Mouse (Mus musculus) liver, embryonic 14.5 days (tissue): ENCODE measurements around the gene Stard7. TPM values are rescaled to one million over a fixed set of nuclear protein-coding genes. Genes with fewer than 3 reads are reported as not detected.
A peak's percentile ranks its signal among the peaks of the same experiment; 100 is the strongest.

Experiments
- ATAC-seq: fragments of 200-750 bp; cut with Nextera tagmentation; 2 replicates; pipeline ENCODE4 v1.8.0; 2017; ENCODE audit warnings: moderate number of reproducible peaks, mild to moderate bottlenecking, moderate library complexity; ENCODE audit not compliant: insufficient read depth
- DNase-seq, 3 experiments: peaks; one replicate each; pipeline ENCODE4 v3.0.0-alpha.2; 2012 to 2013; ENCODE audit warnings: low read depth in 3 of 3, low spot score in 3 of 3
- H3K27ac ChIP-seq: fragments of 300-500 bp; sonication (generic); 2 replicates; pipeline ENCODE4 v1.5.1; 2014; ENCODE audit warnings: moderate library complexity, mild to moderate bottlenecking, control low read depth, inconsistent platforms
- H3K27me3 ChIP-seq: fragments of 300-500 bp; sonication (generic); 2 replicates; pipeline ENCODE4 v1.6.1; 2014; ENCODE audit warnings: mild to moderate bottlenecking, low read length, moderate library complexity; ENCODE audit not compliant: control insufficient read depth, insufficient read depth
- H3K36me3 ChIP-seq: fragments of 300-500 bp; sonication (generic); replicated peaks from 2 replicates; pipeline ENCODE4 v1.6.1; 2014; ENCODE audit warnings: low read depth; ENCODE audit not compliant: control insufficient read depth, insufficient read depth
- H3K4me1 ChIP-seq, 2 experiments: fragments of 200-500 bp in 1 of 2; fragments of 300-500 bp in 1 of 2; sonication (generic) in 1 of 2; replicated peaks; 2 replicates each; pipeline ENCODE4 v1.6.1; 2012 to 2014; ENCODE audit warnings: antibody characterized with exemption in 1 of 2, inconsistent platforms in 1 of 2, low read length in 1 of 2; ENCODE audit not compliant: control insufficient read depth in 2 of 2, insufficient read depth in 2 of 2
- H3K4me2 ChIP-seq: fragments of 300-500 bp; sonication (generic); 2 replicates; pipeline ENCODE4 v1.6.1; 2014; ENCODE audit warnings: low read depth, mild to moderate bottlenecking, control low read depth, moderate library complexity
- H3K4me3 ChIP-seq, 2 experiments: fragments of 200-500 bp in 1 of 2; fragments of 300-500 bp in 1 of 2; sonication (generic) in 1 of 2; 2 replicates each; pipeline ENCODE4 v1.5.1; 2012 to 2014; ENCODE audit warnings: low read depth in 2 of 2, low read length in 2 of 2, mild to moderate bottlenecking in 2 of 2, control low read depth in 1 of 2, inconsistent platforms in 1 of 2, moderate library complexity in 1 of 2; ENCODE audit not compliant: insufficient read depth in 1 of 2
- H3K9ac ChIP-seq: fragments of 300-500 bp; sonication (generic); replicated peaks from 2 replicates; pipeline ENCODE4 v1.6.1; 2014; ENCODE audit warnings: mild to moderate bottlenecking, control low read depth, moderate library complexity
- H3K9me3 ChIP-seq: fragments of 300-500 bp; sonication (generic); 2 replicates; pipeline ENCODE4 v1.6.1; 2016; ENCODE audit warnings: low read length, mixed read lengths; ENCODE audit not compliant: control insufficient read depth
- CTCF ChIP-seq: IDR thresholded peaks from 2 replicates; pipeline ENCODE4 v1.5.1; 2016; ENCODE audit warnings: antibody characterized with exemption, low read depth, control low read depth
- EP300 ChIP-seq: IDR thresholded peaks from 2 replicates; pipeline ENCODE4 v1.6.1; 2016; ENCODE audit warnings: antibody characterized with exemption, low read depth
- WGBS: fragments of 180-500 bp; shearing (Covaris S2); extraction: QIAGEN DNeasy Blood & Tissue Kit; methylation state at CpG from one replicate; pipeline ENCODE4 v1.1.7; 2014; ENCODE audit not compliant: insufficient replicate concordance; 5-methylcytosine and 5-hydroxymethylcytosine counted together
- polyA plus RNA-seq, 2 experiments: library from polyadenylated mRNA; depleted of rRNA in 1 of 2; stranded (reverse) in 1 of 2; unstranded in 1 of 2; fragments of >200 nt; fragmentation: Nextera tagmentation in 1 of 2; extraction: Ambion mirVana in 1 of 2; gene quantifications; 2 replicates each; pipeline versions ENCODE4 v1.2.1 to v1.2.3; 2012 to 2014

Stard7 gene
- polyA plus RNA-seq, 2 experiments: 29.8 to 42.0 TPM

GRCm38 (mm10) chr2:127341159-127341558 is 71.1 kb downstream of the Stard7 start:
- no peak for DNase-seq

GRCm38 (mm10) chr2:127346334-127346733 is 76.3 kb downstream of the Stard7 start:
- peak; percentile 61 for TF ChIP-seq CTCF
- no peak for TF ChIP-seq EP300
- Histone ChIP-seq H3K4me3 (no peak overlapping the region), H3K9me3 (no peaks in the 10 kb centered on the region), H3K27ac (no peak overlapping the region), H3K4me2 (no peak overlapping the region), H3K4me1 (no peaks in the 10 kb centered on the region), H3K27me3 (no peaks in the 10 kb centered on the region), H3K36me3 (no peaks in the 10 kb centered on the region), H3K9ac (no peak overlapping the region)
- WGBS: 26% methylated on average over 1 of the region's 1 CpGs
- DNase-seq (no peak), ATAC-seq (no peak)

More at GRCm38 (mm10) chr2:127341159-127341558, 71.1 kb downstream of the Stard7 start:
- Histone ChIP-seq H3K27ac (no peak overlapping the region), H3K27me3 (peaks cover 10% of the 10 kb centered on the region), H3K9me3 (no peaks in the 10 kb centered on the region), H3K4me2 (no peak overlapping the region), H3K4me3 (no peak overlapping the region), H3K36me3 (no peaks in the 10 kb centered on the region), H3K4me1 (peaks cover 0 to 8% of the 10 kb centered on the region in 2 experiments; a peak in 3 of 4 replicates), H3K9ac (no peak overlapping the region)
- ATAC-seq: no peak
- WGBS: 2% methylated on average over 3 of the region's 3 CpGs
- TF ChIP-seq EP300 (no peak), CTCF (peak; percentile 88)

GRCm38 (mm10) chr2:127347147-127347985 is 77.3 kb downstream of the Stard7 start:
- Histone ChIP-seq H3K4me1 (no peaks in the 10 kb centered on the region), H3K27me3 (no peaks in the 10 kb centered on the region), H3K9me3 (no peaks in the 10 kb centered on the region), H3K4me3 (no peak overlapping the region), H3K27ac (no peak overlapping the region), H3K4me2 (no peak overlapping the region), H3K36me3 (no peaks in the 10 kb centered on the region), H3K9ac (no peak overlapping the region)
- WGBS: 60% methylated on average over 13 of the region's 13 CpGs
- no peak for DNase-seq
- TF ChIP-seq EP300 (no peak), CTCF (no peak)
- ATAC-seq: no peak

Other genes with a start within 250 kb of the Stard7 start
- 15.3 and 25.1 TPM in 2 replicates for gene Blvra, start 199.6 kb upstream of the Stard7 start, polyA plus RNA-seq (2012; rRNA removed)
- 63.7 and 65.1 TPM in 2 replicates for gene Blvra, start 199.6 kb upstream of the Stard7 start, polyA plus RNA-seq (2014; fragmentation: Nextera tagmentation; extraction: Ambion mirVana)
- 19.7 and 33.9 TPM in 2 replicates for gene Ncaph, start 136.3 kb upstream of the Stard7 start, polyA plus RNA-seq (2012; rRNA removed)
- gene Ncaph, start 136.3 kb upstream of the Stard7 start, polyA plus RNA-seq (2014; fragmentation: Nextera tagmentation; extraction: Ambion mirVana): 58.4 and 65.2 TPM in 2 replicates
- 7.3 and 8.0 TPM in 2 replicates for gene Itpripl1, start 126.8 kb upstream of the Stard7 start, polyA plus RNA-seq (2012; rRNA removed)
- 17.7 and 19.9 TPM in 2 replicates for gene Itpripl1, start 126.8 kb upstream of the Stard7 start, polyA plus RNA-seq (2014; fragmentation: Nextera tagmentation; extraction: Ambion mirVana)
- 0.23 and 0.57 TPM in 2 replicates for gene 1810024B03Rik, start 61.9 kb upstream of the Stard7 start, polyA plus RNA-seq (2012; rRNA removed)
- gene 1810024B03Rik, start 61.9 kb upstream of the Stard7 start, polyA plus RNA-seq (2014; fragmentation: Nextera tagmentation; extraction: Ambion mirVana): 0.81 and 0.96 TPM in 2 replicates
- 18.2 and 27.5 TPM in 2 replicates for gene Snrnp200, start 61.8 kb upstream of the Stard7 start, polyA plus RNA-seq (2012; rRNA removed)
- 28.1 and 33.3 TPM in 2 replicates for gene Snrnp200, start 61.8 kb upstream of the Stard7 start, polyA plus RNA-seq (2014; fragmentation: Nextera tagmentation; extraction: Ambion mirVana)
- gene Ciao1, start 22.4 kb upstream of the Stard7 start, polyA plus RNA-seq (2012; rRNA removed): 23.2 and 29.1 TPM in 2 replicates
- 38.3 and 42.3 TPM in 2 replicates for gene Ciao1, start 22.4 kb upstream of the Stard7 start, polyA plus RNA-seq (2014; fragmentation: Nextera tagmentation; extraction: Ambion mirVana)
- 8.4 and 11.7 TPM in 2 replicates for gene Tmem127, start 22.3 kb upstream of the Stard7 start, polyA plus RNA-seq (2012; rRNA removed)
- 7.4 and 9.2 TPM in 2 replicates for gene Tmem127, start 22.3 kb upstream of the Stard7 start, polyA plus RNA-seq (2014; fragmentation: Nextera tagmentation; extraction: Ambion mirVana)
- 1.1 and 1.8 TPM in 2 replicates for gene Dusp2, start 65.9 kb downstream of the Stard7 start, polyA plus RNA-seq (2012; rRNA removed)
- gene Dusp2, start 65.9 kb downstream of the Stard7 start, polyA plus RNA-seq (2014; fragmentation: Nextera tagmentation; extraction: Ambion mirVana): 1.5 and 1.7 TPM in 2 replicates
- not detected in 2 replicates for gene Astl, start 68.4 kb downstream of the Stard7 start, polyA plus RNA-seq (2012; rRNA removed)
- gene Astl, start 68.4 kb downstream of the Stard7 start, polyA plus RNA-seq (2014; fragmentation: Nextera tagmentation; extraction: Ambion mirVana): not detected in 2 replicates
- gene Adra2b, start 93.0 kb downstream of the Stard7 start, polyA plus RNA-seq (2012; rRNA removed): 12.4 and 13.2 TPM in 2 replicates
- gene Adra2b, start 93.0 kb downstream of the Stard7 start, polyA plus RNA-seq (2014; fragmentation: Nextera tagmentation; extraction: Ambion mirVana): 20.0 and 24.4 TPM in 2 replicates
- gene Gpat2, start 155.0 kb downstream of the Stard7 start, polyA plus RNA-seq (2012; rRNA removed): 0.26 and 0.45 TPM in 2 replicates
- 0.32 and 0.33 TPM in 2 replicates for gene Gpat2, start 155.0 kb downstream of the Stard7 start, polyA plus RNA-seq (2014; fragmentation: Nextera tagmentation; extraction: Ambion mirVana)
- gene Fahd2a, start 174.3 kb downstream of the Stard7 start, polyA plus RNA-seq (2012; rRNA removed): 6.8 and 7.9 TPM in 2 replicates
- gene Fahd2a, start 174.3 kb downstream of the Stard7 start, polyA plus RNA-seq (2014; fragmentation: Nextera tagmentation; extraction: Ambion mirVana): 15.1 and 20.0 TPM in 2 replicates